Mouse (Mus musculus): ENCODE results near the gene Spen.

The Spen gene

DNA sequence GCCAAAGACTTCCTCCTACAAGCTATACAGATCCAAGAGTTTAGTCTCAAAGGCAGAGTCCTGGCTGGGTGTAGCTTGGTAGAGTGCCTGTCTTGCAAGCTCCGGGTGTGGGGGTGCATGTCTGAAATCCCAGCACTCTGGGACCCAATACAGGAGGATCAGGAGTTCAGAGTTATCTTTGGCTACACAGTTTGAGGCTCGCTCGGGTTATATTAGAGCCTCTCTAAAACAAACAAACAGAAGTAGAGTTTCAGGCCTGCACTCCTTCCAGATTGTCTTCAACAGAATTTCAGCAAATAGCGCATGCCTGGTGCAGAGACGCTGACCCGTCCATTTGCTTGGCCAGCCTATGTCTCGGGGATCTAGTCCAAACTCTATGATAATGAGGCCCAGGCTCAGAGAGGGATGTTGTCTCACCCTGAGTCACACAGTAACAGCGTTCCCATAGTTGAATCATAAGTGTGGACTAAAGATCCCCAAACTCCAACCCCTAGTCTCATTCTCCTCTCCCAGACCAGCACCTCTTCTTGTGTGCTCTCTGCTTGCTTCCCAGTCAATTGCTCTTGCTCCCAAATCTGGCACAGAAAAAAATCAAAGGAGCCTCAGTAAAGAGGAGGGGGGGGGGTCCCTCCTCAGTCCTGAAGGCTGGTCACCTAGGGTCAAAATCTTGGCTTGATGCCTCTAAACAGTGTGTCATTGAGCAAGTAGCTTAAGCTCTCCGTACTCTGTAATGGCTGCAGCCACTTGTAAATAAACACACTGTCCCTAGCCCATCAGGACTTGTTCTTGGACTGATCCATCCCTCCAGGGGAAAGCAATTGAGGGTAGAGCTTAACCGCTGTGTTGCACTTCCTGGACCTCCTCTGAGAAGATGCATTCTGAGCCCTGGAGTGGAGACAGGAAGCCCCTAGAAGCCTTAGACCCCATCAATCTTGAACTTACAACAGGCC is 111.3 kb downstream of the Spen start:
- in situ Hi-C loops (cut with MboI, MseI): loop anchor here (10.0 kb wide), 1 partner anchor 722 kb away; the partner anchor contains the start of gene Rcc2

DNA sequence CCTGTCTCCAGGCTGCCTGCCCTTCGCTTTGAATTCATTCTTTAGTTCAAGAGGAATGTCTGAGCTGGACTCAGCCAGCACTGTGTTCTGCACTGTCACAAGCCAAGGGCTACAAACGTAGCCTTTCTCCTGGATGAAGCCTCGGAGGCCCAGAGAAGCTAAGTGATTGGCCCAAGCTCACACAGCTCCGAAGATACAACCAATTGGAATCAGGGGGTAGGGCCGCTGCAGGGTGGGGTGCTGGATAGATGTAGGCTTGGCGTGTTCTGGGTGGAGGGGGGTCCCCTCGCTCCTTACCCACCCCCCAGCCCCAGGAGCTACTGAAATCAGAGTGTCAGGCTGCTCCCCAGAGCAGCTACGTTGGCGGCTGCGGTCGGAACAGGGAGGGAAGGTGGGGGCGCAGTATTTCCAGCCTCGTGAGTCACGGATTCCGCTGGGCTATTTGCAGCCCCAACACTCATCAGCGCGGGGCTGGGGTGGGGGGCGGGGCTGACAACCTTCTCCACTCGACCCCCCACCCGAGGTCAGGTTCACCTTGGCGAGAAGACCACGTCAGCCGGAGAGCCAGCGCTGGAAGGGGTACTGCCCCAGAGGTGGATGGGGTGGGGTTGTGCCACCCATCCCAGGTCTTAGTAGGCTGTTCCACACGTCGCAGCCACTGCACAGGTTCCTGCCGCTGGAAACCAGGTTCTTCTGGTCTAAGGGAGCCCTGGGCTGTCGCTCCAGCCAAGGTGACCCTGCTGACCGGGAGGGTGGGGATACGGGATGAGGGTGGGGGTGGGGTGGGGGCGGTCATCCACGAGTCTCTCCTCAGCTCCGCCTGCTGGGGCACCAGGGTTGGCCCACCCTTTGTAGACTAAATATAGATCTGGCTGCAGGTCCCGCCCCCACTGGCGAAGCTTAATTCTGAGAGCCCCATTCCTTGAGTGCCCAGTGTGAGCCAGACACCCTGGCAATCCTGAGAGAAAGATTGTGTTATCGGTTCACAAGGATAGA is 112.6 kb downstream of the Spen start:
- in situ Hi-C loops (cut with MboI, MseI): loop anchor here (10.0 kb wide), 1 partner anchor 721 kb away; the partner anchor contains the start of gene Rcc2

GRCm38 (mm10) chr4:141423691-141424431 is 114.5 kb downstream of the Spen start:
- in situ Hi-C loops (cut with MboI, MseI): loop anchor here (10.0 kb wide), 1 partner anchor 719 kb away; the partner anchor contains the start of gene Rcc2

- in situ Hi-C loops (cut with MboI, MseI): loop anchor here (10.0 kb wide), 1 partner anchor 718 kb away; the partner anchor contains the start of gene Rcc2
Observed at GRCm38 (mm10) chr4:141423288-141423687, 115.1 kb downstream of the Spen start.

DNA sequence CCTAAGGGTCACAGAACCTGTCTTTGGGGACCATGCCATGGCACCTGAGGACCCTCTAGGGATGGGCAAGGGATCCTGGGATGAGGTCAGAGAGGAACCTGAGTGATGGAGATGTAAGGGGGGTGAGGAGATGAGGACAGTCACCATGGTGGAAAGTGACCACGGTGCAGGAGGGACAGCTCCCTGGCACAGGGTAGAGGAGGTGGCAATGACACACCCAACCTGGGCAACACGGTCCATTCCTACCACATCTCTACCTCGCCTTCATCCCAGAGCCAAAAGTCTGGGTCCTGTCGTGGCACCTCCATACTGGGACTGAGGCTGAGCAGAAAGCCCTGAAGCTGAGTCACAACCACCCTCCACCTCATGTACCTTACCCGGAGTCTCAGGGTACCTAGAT is 115.6 kb downstream of the Spen start:
- in situ Hi-C loops (cut with MboI, MseI): loop anchor here (10.0 kb wide), 1 partner anchor 718 kb away; the partner anchor contains the start of gene Rcc2

GRCm38 (mm10) chr4:141421423-141421822 is 117.0 kb downstream of the Spen start:
- in situ Hi-C loops (cut with MboI, MseI): loop anchor here (10.0 kb wide), 1 partner anchor 717 kb away; the partner anchor contains the start of gene Rcc2

- in situ Hi-C loops (cut with MboI, MseI): loop anchor here (10.0 kb wide), 1 partner anchor 716 kb away; the partner anchor contains the start of gene Rcc2
Observed at GRCm38 (mm10) chr4:141420886-141421285, 117.5 kb downstream of the Spen start.

DNA sequence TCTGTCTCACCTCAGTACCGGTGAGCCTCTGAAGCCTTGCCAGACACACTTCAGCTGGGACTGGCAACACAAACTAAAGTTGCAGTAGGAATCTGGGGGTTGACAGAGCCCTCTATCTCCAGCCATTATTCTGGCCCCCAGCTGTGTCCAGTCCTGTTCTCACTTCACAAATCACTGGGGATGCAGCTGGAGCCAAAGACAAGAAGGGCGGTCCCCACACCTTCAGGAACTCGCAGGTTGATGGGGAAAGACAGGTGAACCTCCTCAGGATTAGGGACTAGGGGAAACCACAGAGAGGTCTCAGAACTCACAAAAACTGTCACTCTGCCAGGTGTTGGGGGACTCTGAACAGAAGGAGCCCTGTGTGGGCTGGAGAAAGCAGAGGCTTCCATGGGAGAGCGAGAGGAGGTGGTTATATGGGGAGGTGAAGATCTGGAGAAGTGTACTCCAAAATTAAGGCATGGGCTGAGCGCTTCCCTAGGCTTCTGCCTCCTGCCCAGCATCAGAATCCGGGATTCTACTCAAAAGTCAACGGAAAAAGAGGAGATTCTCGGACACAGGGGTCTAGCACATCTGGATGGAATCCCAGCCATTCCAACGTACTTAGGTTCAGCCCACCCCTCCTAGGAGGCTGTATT is 118.1 kb downstream of the Spen start, which contains the start of gene Hspb7:
Gene Hspb7 (plus strand): TSS at position 588 of the 638 bp plus-strand sequence.
- in situ Hi-C loops (cut with MboI, MseI): loop anchor here (10.0 kb wide), 1 partner anchor 716 kb away; the partner anchor contains the start of gene Rcc2

DNA sequence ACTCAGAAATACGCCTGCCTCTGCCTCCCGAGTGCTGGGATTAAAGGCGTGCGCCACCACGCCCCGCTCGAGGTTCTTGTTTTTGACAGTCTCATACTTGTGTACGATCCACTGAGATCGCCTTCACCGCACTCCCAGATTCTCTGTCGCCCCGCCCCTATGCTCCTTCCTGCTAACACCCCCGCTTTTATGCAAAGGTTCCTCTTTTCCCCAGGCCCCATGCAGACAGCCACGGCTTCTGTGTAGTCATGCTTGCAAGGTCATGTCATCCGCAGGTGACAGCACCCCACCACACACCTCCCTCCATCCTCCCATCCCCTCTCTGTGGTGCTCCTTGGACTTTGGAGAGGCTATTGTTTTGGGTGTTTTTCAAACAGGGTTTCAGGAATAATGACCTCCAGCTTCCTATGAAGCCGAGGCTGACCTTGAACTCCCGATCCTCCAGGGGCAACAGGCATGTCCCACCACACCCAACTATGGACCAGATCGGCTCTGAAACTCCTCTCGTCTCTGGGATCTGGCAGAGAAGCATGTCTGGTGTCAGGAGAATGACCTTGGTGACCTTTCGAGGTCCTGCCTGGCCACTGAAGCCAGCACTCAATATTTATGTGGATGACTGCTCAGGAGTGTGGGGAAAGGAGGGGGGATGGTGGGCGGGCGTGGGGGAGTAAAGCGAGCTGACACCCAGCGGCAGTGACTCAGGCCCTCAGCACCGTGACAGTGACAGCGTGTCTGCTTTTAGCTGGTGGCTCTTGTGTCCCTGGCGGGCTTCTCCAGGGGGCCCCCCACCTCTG is 118.8 kb downstream of the Spen start:
- in situ Hi-C loops (cut with MboI, MseI): loop anchor here (10.0 kb wide), 2 partner anchors 525 to 715 kb away; partner anchors contain the start of gene Rcc2

All from T-helper 2 cell (primary cell).